Mouse (Mus musculus) midbrain, embryonic 14.5 days (tissue): ENCODE results near the gene Pard3b. TPM values are rescaled to one million over a fixed set of nuclear protein-coding genes. Genes with fewer than 3 reads are reported as not detected.

Source experiments
- ATAC-seq: fragments of 200-750 bp; cut with Nextera tagmentation; 2 replicates; pipeline ENCODE4 v1.8.0; 2017; ENCODE audit warnings: moderate number of reproducible peaks, moderate library complexity; ENCODE audit not compliant: low FRiP score, low TSS enrichment
- DNase-seq: peaks from one replicate; pipeline ENCODE4 v3.0.0-alpha.2; 2015
- H3K27ac ChIP-seq: fragments of 300-500 bp; sonication (generic); replicated peaks from 2 replicates; pipeline ENCODE4 v1.5.1; 2014; ENCODE audit warnings: mild to moderate bottlenecking, low read depth, low read length, moderate library complexity
- H3K27me3 ChIP-seq: fragments of 300-500 bp; sonication (generic); 2 replicates; pipeline ENCODE4 v1.6.1; 2014; ENCODE audit warnings: low read length, control low read depth, mixed read lengths; ENCODE audit not compliant: control insufficient read depth, insufficient read depth
- H3K36me3 ChIP-seq: fragments of 300-500 bp; sonication (generic); 2 replicates; pipeline ENCODE4 v1.6.1; 2014; ENCODE audit warnings: low read length, control low read depth; ENCODE audit not compliant: control insufficient read depth, insufficient read depth
- H3K4me1 ChIP-seq: fragments of 300-500 bp; sonication (generic); 2 replicates; pipeline ENCODE4 v1.6.1; 2014; ENCODE audit warnings: mild to moderate bottlenecking, antibody characterized with exemption, low read length, control low read depth; ENCODE audit not compliant: control insufficient read depth, insufficient read depth
- H3K4me2 ChIP-seq: fragments of 300-500 bp; sonication (generic); 2 replicates; pipeline ENCODE4 v1.6.1; 2014; ENCODE audit warnings: mild to moderate bottlenecking, low read length, moderate library complexity
- H3K4me3 ChIP-seq: fragments of 300-500 bp; sonication (generic); replicated peaks from 2 replicates; pipeline ENCODE4 v1.5.1; 2014; ENCODE audit warnings: low read depth, low read length
- H3K9ac ChIP-seq: fragments of 300-500 bp; sonication (generic); replicated peaks from 2 replicates; pipeline ENCODE4 v1.6.1; 2014; ENCODE audit warnings: mild to moderate bottlenecking, low read length, moderate library complexity
- H3K9me3 ChIP-seq: fragments of 300-500 bp; sonication (generic); 2 replicates; pipeline ENCODE4 v1.6.1; 2016; ENCODE audit warnings: low read length, control low read depth, mixed read lengths; ENCODE audit not compliant: control insufficient read depth
- WGBS: fragments of 180-500 bp; shearing (Covaris S2); extraction: QIAGEN DNeasy Blood & Tissue Kit; methylation state at CpG from one replicate; pipeline ENCODE4 v1.1.7; 2014; 5-methylcytosine and 5-hydroxymethylcytosine counted together
- polyA plus RNA-seq: library from polyadenylated mRNA; unstranded; fragments of >200 nt; fragmentation: Nextera tagmentation; extraction: Ambion mirVana; gene quantifications from 2 replicates; pipeline ENCODE4 v1.2.1, GENCODE M21; 2014

Gene Pard3b
- polyA plus RNA-seq, result 5.7 and 7.8 TPM in 2 replicates

GRCm38 (mm10) chr1:61638347-61639111, at the start of gene Pard3b:
Gene Pard3b (plus strand): TSS chr1:61638824.
- Histone ChIP-seq H3K9ac (peak within 1 kb of the TSS; percentile 62), H3K27ac (no peak within 1 kb of the TSS), H3K27me3 (peaks cover 12% of the 10 kb centered on the region; the same call in 1 of the 2 replicates), H3K4me2 (peak within 1 kb of the TSS; percentile 99), H3K9me3 (no peaks in the 10 kb centered on the region), H3K4me1 (no peaks in the 10 kb centered on the region), H3K36me3 (no peaks in the 10 kb centered on the region), H3K4me3 (peak within 1 kb of the TSS; percentile 74)
- DNase-seq (peak; percentile 84), ATAC-seq (peak; percentile 82)
- 1% methylated on average over 55 of the region's 60 CpGs for WGBS

GRCm38 (mm10) chr1:61616176-61616575, 22.4 kb upstream of the Pard3b start:
- Histone ChIP-seq H3K27me3 (no peaks in the 10 kb centered on the region), H3K27ac (no peak overlapping the region), H3K9ac (no peak overlapping the region), H3K36me3 (no peaks in the 10 kb centered on the region), H3K4me1 (no peaks in the 10 kb centered on the region), H3K4me2 (no peak overlapping the region), H3K9me3 (no peaks in the 10 kb centered on the region), H3K4me3 (no peak overlapping the region)
- ATAC-seq (no peak), DNase-seq (no peak)

DNA sequence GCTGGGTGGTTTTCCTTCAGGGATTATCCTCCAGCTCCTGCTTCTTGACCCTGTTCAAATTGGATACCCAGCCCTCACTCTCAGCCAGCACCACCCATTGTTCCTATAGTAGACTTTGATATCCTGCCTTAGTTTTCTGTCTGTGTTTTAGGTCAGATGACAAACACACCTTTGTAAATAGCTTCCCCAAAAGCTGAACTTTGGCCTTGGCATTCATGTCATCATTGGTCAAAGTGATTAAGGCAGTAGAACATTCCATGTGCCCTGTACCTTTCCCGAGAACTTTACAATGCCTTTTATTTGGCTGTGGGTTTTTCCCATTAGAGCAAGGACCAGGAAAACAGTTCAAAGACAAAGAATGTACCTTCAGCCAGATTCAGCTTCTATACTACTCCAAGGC, 18.0 kb upstream of the Pard3b start:
- Histone ChIP-seq H3K27ac (no peak overlapping the region), H3K4me3 (no peak overlapping the region), H3K4me2 (no peak overlapping the region), H3K9me3 (no peaks in the 10 kb centered on the region), H3K9ac (no peak overlapping the region), H3K36me3 (no peaks in the 10 kb centered on the region), H3K4me1 (no peaks in the 10 kb centered on the region), H3K27me3 (no peaks in the 10 kb centered on the region)
- WGBS, result 57% methylated on average over 1 of the region's 1 CpGs
- ATAC-seq (no peak), DNase-seq (no peak)

- H3K27ac ChIP-seq, result no peak overlapping the region
- DNase-seq (no peak), ATAC-seq (no peak)
- no peaks in the 10 kb centered on the region for H3K27me3 ChIP-seq
- H3K9ac ChIP-seq, result no peak overlapping the region
- 93% methylated on average over 2 of the region's 2 CpGs for WGBS
- no peak overlapping the region for H3K4me2 ChIP-seq
- H3K4me1 ChIP-seq, result no peaks in the 10 kb centered on the region
- H3K4me3 ChIP-seq, result no peak overlapping the region
- no peaks in the 10 kb centered on the region for H3K36me3 ChIP-seq
- no peaks in the 10 kb centered on the region for H3K9me3 ChIP-seq
These were observed 8.8 kb upstream of the Pard3b start for GRCm38 (mm10) chr1:61629857-61630256.

DNA sequence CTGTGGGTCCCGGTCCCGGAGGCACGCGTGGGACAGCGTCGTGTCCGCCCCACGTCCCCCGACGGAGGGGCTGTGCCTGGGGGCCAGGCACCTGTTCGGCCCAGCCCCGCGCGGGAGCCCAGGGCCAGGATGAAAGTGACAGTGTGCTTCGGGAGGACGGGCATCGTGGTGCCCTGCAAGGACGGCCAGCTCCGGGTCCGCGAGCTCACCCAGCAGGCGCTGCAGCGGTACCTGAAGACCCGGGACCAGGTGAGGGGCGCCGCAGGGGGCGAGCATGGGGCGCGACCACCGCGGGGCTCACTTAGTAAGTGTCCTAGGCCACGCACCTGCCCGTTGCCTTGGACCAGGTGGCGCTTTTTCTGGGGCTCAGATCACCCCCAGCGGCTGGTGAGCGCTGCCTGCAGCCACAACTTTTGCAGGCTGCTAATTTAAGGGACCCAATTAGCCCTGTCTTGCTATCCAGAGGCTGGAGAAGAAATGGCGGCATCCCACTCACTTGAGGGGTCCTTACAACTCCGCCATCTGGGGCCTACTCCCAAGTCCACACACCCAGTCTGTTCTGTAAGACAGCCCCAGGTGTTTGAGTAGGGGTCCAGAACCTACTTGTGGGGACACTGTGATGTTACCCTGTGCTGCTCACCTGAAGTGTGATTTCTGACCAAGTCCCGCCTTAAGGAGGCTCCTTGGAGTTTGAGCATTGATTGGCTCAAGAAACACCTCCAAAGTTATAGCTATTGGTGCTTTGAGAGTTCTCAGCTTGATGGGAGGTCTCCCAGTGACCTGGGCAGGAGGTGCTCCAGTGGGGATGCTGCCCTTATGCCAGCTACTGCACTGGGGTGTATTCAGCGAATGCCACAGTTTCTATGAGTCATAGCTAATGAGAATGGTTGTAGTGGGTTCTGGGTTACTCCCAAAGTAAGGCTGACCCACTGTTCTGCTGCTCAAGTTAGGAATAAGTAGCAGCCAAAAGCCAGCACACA, 780 bp downstream of the Pard3b start:
- Histone ChIP-seq H3K9ac (peak overlapping the region; percentile 62), H3K27ac (no peak overlapping the region), H3K27me3 (peaks cover 12% of the 10 kb centered on the region; the same call in 1 of the 2 replicates), H3K4me3 (peak overlapping the region; percentile 74), H3K9me3 (no peaks in the 10 kb centered on the region), H3K36me3 (no peaks in the 10 kb centered on the region), H3K4me2 (peak overlapping the region; percentile 99), H3K4me1 (no peaks in the 10 kb centered on the region)
- peak; percentile 64 for ATAC-seq
- DNase-seq, result peak; percentile 41
- WGBS, result 4% methylated on average over 39 of the region's 40 CpGs

DNA sequence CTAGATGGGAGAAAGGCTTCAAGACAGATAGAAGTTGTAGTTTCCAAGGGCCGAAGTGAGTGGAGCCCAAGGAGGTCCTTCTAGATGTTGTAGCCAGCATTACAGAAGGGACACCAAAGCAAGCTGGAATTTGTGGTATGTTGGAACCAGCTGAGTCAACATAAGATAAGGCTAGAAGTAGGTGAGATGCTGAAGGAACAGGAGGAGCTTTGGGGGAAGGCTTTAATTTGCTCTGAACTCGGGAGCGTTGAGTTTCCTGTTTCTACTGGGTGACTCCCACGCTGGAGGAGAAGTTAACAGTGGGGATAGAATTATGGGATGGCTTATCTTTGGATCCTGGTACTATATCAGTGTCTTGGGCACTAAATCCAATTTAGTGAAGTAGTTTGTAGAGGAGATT, 3.3 kb downstream of the Pard3b start:
- 84% methylated on average over 4 of the region's 4 CpGs for WGBS
- no peak for DNase-seq

DNA sequence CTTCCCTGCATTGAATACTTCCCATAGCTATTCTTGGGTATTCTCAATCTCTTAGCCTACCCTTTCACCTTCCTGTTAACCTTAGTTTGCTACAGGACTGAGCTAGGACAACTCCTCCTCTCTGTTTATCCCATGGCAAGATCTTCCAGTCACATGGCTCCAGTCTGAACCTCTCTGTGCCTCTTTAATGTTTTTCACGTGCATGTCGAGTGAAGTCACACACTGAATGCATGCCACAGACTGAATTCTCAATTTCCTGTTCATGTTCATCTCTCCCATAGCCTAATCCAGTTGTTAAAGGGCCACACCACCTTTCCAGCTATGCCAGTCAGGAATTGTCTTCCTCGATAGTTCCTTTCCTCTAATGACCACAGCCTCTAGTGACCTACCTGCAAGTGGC, 6.4 kb downstream of the Pard3b start:
- Histone ChIP-seq H3K4me2 (no peak overlapping the region), H3K4me3 (no peak overlapping the region), H3K9me3 (no peaks in the 10 kb centered on the region), H3K4me1 (no peaks in the 10 kb centered on the region), H3K27me3 (0 out of 2 replicates have a peak, but pooled peaks cover under 1% of the 10 kb centered on the region), H3K36me3 (no peaks in the 10 kb centered on the region), H3K27ac (no peak overlapping the region), H3K9ac (no peak overlapping the region)
- ATAC-seq (no peak), DNase-seq (no peak)
- 76% methylated on average over 3 of the region's 3 CpGs for WGBS

More for the DNA sequence above, 3.3 kb downstream of the Pard3b start:
- H3K36me3 ChIP-seq, result no peaks in the 10 kb centered on the region
- H3K4me2 ChIP-seq, result no peak overlapping the region
- no peak overlapping the region for H3K4me3 ChIP-seq
- no peaks in the 10 kb centered on the region for H3K4me1 ChIP-seq
- peaks cover 12% of the 10 kb centered on the region; the same call in 1 of the 2 replicates for H3K27me3 ChIP-seq
- H3K27ac ChIP-seq, result no peak overlapping the region
- no peak overlapping the region for H3K9ac ChIP-seq
- H3K9me3 ChIP-seq, result no peaks in the 10 kb centered on the region
- ATAC-seq, result no peak

- Histone ChIP-seq H3K4me3 (no peak overlapping the region), H3K27ac (no peak overlapping the region), H3K36me3 (no peaks in the 10 kb centered on the region), H3K4me1 (no peaks in the 10 kb centered on the region), H3K9ac (no peak overlapping the region), H3K4me2 (no peak overlapping the region), H3K27me3 (no peaks in the 10 kb centered on the region), H3K9me3 (no peaks in the 10 kb centered on the region)
- no peak for ATAC-seq
- DNase-seq, result no peak
These were observed 11.3 kb downstream of the Pard3b start for GRCm38 (mm10) chr1:61649964-61650363.
